17 mouse cellular contexts compared by ENCODE assay signal in the genomic region with DNA sequence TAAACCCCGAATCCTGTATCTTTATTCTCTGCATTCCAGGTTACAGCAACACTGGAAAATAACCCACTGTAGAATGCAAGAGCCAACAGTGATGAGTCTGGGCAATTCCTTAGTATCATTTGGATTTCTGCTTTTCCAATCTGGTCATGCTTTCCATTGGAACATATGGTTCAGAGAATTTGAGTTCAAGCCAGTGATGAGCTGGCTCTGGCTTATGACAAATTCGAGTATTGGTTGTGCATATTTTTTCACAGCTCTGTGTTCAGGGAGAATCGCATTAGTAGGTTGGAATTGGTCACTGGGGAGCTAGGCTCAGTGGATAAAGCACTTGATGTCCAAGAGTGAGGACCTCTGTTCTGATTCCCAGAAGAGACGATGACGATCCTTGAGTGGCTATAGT. TPM values are rescaled to one million over a fixed set of nuclear protein-coding genes. Genes with fewer than 3 reads are reported as not detected.
A peak's percentile ranks its signal among the peaks of the same experiment; 100 is the strongest.
DNase-seq lines count a peak whose midpoint lies in the region; TF ChIP-seq lines count a peak whose summit lies in the region.
"Had no signal": no experiment of that assay in that cellular context is flagged by ENCODE, and none has a peak within 500 bp of the region (broad histone marks: within the 10 kb centered on the region; RNA-seq: fewer than 3 reads in every experiment).

No protein-coding gene starts in this region.

- H3K4me1 ChIP-seq in thymus, adult 2 months (replicated peaks; ENCODE audit: control insufficient read depth, insufficient read depth, low read length) = no peaks in the 10 kb centered on the region
- H3K4me1 ChIP-seq: embryonic facial prominence, embryonic 12.5 days; heart, embryonic 13.5 days had no signal

- no peak overlapping the region for H3K4me3 ChIP-seq in layer of hippocampus, adult 2 months
- H3K4me3 ChIP-seq in thymus, adult 2 months (ENCODE audit: control insufficient read depth, insufficient read depth, low read length) = no peak overlapping the region
- H3K4me3 ChIP-seq: embryonic facial prominence, embryonic 12.5 days; heart, embryonic 13.5 days had no signal

- peak; percentile 19 to 55 for DNase-seq in frontal cortex, adult 2 months (ENCODE audit: extremely low spot score in 1 of 2, low spot score in 1 of 2)
- no peak for DNase-seq in frontal cortex, postnatal 10 days (ENCODE audit: low spot score in 2 of 2)
- peak; percentile 37 for DNase-seq in brain, embryonic 18.5 days (ENCODE audit: low read depth, low spot score)
- peak; percentile 55 to 85 for DNase-seq in layer of hippocampus, adult 2 months (ENCODE audit: low spot score in 2 of 2)
- DNase-seq in left cerebral cortex, postnatal 25 days (ENCODE audit: low spot score in 2 of 2) = peak; percentile 18 to 71
- DNase-seq in thymus, adult 2 months = no peak
- DNase-seq in ovary, postnatal 36 days (ENCODE audit: low spot score) = no peak
- DNase-seq: adrenal gland, postnatal 10 days; liver, postnatal 0 days; lung, postnatal 36 days had no signal

- intact Hi-C loops in left cerebral cortex, postnatal 25 days (cut with DNase I) = no loop called here

- no peaks in the 10 kb centered on the region for H3K27me3 ChIP-seq in thymus, adult 2 months (ENCODE audit: control insufficient read depth, insufficient read depth, low read length)
- H3K27me3 ChIP-seq: embryonic facial prominence, embryonic 12.5 days; heart, embryonic 13.5 days had no signal

- TF ChIP-seq CTCF in layer of hippocampus, adult 2 months (conservative IDR thresholded peaks at IDR 0.05) = no peak
- no peak for TF ChIP-seq CTCF in thymus, adult 2 months (IDR thresholded peaks at IDR 0.05; ENCODE audit: borderline replicate concordance, control insufficient read depth, extremely low read depth, insufficient read depth, low read length, poor library complexity)

- 90% methylated on average over 5 of the region's 5 CpGs for WGBS in thymus, adult 2 months

- no peaks in the 10 kb centered on the region for H3K36me3 ChIP-seq in thymus, adult 2 months (ENCODE audit: control insufficient read depth, insufficient read depth, low read length)
- H3K36me3 ChIP-seq: embryonic facial prominence, embryonic 12.5 days; heart, embryonic 13.5 days had no signal

- H3K27ac ChIP-seq in layer of hippocampus, adult 2 months = no peak overlapping the region
- no peak overlapping the region for H3K27ac ChIP-seq in thymus, adult 2 months (ENCODE audit: control insufficient read depth, insufficient read depth, low read length)
- H3K27ac ChIP-seq: embryonic facial prominence, embryonic 12.5 days; heart, embryonic 13.5 days had no signal

- no peak for TF ChIP-seq POLR2A in thymus, adult 2 months (IDR thresholded peaks at IDR 0.05; ENCODE audit: control insufficient read depth, extremely low read depth, insufficient read depth, low read length, poor library complexity)

RNA-seq across cellular contexts. Expression of a gene that starts 36.8 kb away (rescaled TPM):
- 22.7 and 34.4 TPM in 2 replicates for polyA plus RNA-seq in frontal cortex, adult 2 months (2012; rRNA removed)
- 10 to 100 TPM; 78.0 to 80.1 TPM for total RNA-seq in layer of hippocampus, adult 2 months (2021)
- total RNA-seq in left cerebral cortex, postnatal 25 days (2021) = 10 to 100 TPM; 62.2 to 70.6 TPM
- polyA plus RNA-seq in thymus, adult 2 months (2012; rRNA removed) = 2.3 TPM in 2 replicates
- total RNA-seq: common myeloid progenitor, adult 5-6 weeks; hematopoietic stem cell, adult 5-6 weeks; MEL; neutrophil, adult 5-6 weeks had no signal
- polyA plus RNA-seq: inflammation-experienced regulatory T-cells, adult 6 months had no signal

Comparison
In these comparisons a context has a peak if more than half of its experiments do, and no peak if none do; other contexts are left out.
1. DNase-seq: peak in frontal cortex, adult 2 months (2 of 2), brain, embryonic 18.5 days (single experiment), layer of hippocampus, adult 2 months (2 of 2) and left cerebral cortex, postnatal 25 days (2 of 2); none in frontal cortex, postnatal 10 days (0 of 2), thymus, adult 2 months (single experiment) and ovary, postnatal 36 days (single experiment).